Mouse (Mus musculus): Measurements from ENCODE around the gene Scarb1.
"Not testable (repeated sequence)": the region's sequence is repeated elsewhere in the genome, so short reads cannot be mapped to it uniquely, and the experiment has no call there.

Gene Scarb1

DNA sequence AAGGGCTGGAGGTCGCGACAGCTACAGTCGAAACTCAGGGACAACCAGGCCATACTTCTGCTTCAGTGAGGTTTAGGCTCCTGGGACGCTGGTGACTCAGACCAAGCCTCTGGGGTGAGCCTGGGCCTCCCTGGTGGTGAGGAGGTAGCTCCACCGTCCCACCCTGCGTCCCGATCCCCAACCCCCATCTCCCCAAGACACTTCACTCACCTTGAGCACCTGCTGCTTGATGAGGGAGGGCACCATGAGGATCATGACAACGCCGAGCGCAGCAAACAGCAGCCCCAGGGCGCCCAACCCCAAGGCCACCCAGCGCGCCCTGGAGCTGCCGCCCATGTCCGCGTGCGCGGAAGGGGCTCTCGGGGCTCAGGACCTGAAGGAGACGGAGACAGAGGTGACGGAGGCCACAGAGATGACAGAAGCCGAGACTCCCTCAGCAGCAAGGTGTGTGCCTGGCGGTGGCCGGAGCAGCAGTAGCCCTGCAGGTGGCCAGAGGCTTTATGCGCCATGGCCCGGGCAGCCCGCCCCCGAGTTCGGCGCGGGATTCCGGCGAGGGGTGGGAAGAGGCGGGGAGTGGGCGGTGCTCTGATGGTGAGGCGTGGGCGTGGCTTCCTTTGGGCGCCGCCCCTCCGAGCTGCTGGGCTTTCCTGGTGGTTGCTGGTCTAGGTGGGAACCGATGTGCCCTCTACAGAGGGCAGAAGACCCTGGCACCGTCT lies at the start of gene Scarb1:
Gene Scarb1 (minus strand): TSS at position 548 of the 716 bp plus-strand sequence.
- DNase-seq: peak; percentile 90

DNA sequence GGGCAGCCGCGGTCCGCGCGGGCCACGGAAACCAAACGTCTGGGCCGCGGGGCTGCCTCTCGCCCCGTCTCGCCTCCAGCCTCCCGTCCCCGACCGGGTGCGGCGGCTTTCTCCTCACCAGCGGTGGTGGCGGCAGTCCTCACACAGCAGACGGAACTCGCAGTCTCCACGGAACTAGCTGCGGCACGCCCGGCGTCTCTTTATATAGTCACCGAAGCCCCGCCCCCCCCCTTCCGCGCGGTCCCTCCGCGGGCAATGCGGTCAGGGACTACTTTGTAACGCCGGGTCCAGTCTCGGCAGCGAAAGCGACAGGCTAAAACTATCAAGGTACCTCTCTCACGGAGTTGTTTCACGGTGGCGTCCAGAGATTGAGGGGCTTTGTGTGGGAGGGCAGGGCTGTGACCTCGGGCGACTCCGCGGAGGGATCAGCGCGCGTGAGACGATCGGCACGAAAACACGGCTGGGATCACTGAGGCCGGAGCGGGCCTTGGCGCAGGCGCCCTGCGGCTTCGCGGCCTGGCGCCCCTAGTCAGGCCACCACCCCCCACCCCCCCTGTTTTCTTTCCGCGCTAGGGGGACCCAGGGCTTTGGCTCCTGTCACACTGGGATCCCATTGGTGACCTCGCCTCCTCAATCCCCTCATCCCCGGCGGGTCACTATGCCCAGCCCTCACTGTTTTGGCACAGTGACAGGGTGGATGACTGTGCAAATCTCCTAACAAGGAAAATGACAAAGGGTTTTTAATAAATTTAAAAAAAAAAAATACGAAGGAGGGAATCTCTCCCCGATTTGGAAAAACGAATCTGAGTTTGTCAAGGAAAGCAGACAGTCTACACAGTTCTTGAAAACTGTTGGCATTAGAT lies 48.9 kb upstream of the Scarb1 start, which contains the start of gene Ubc:
Gene Ubc (minus strand): TSS at position 624 of the 863 bp plus-strand sequence.
- peak; percentile 86 for DNase-seq

- DNase-seq: peak; percentile 83
These were observed 48.3 kb upstream of the Scarb1 start, which contains the start of gene Gm10382 for GRCm38 (mm10) chr5:125389131-125389578. TSS of gene Gm10382 (plus strand) at chr5:125389322.

GRCm38 (mm10) chr5:125388358-125389092 lies 47.6 kb upstream of the Scarb1 start:
- no peak for DNase-seq

- DNase-seq: not testable (repeated sequence)
These were observed 46.4 kb upstream of the Scarb1 start for GRCm38 (mm10) chr5:125387295-125387694.

- no peak for DNase-seq
These were observed 44.5 kb upstream of the Scarb1 start for GRCm38 (mm10) chr5:125385215-125385940.

DNA sequence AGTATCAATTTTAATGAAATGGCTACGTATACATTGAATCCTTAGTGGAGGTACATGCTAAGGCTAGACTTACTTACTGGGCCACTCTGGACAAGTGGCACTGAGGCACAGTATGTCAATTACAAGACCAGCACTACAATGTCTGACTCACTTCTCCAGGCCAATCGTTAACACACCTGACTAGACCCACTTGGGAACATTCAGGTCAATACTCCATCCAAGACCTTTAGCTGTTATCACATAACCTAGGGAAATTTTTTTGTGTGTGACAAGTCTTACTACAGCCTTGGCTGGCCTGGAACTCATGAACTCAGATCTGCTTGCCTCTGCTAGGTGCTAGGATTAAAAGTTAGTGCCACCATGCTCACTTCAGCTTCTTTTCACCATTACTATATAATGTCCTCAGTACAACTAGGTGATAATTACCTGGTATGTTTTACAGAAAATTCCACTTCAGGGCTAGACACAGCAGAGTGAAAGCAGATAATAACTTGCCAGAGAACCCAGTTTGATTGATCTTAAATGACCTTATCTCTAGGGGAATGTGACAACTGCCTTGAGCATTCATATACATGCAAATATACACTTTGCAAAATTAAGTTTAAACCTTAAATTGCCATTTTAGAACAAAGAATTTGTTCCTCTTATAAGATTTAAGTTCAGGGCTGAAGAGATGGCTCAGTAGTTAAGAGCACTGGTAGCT lies 43.8 kb upstream of the Scarb1 start:
- DNase-seq: no peak

GRCm38 (mm10) chr5:125383637-125384420 lies 42.9 kb upstream of the Scarb1 start:
- no peak for DNase-seq

DNA sequence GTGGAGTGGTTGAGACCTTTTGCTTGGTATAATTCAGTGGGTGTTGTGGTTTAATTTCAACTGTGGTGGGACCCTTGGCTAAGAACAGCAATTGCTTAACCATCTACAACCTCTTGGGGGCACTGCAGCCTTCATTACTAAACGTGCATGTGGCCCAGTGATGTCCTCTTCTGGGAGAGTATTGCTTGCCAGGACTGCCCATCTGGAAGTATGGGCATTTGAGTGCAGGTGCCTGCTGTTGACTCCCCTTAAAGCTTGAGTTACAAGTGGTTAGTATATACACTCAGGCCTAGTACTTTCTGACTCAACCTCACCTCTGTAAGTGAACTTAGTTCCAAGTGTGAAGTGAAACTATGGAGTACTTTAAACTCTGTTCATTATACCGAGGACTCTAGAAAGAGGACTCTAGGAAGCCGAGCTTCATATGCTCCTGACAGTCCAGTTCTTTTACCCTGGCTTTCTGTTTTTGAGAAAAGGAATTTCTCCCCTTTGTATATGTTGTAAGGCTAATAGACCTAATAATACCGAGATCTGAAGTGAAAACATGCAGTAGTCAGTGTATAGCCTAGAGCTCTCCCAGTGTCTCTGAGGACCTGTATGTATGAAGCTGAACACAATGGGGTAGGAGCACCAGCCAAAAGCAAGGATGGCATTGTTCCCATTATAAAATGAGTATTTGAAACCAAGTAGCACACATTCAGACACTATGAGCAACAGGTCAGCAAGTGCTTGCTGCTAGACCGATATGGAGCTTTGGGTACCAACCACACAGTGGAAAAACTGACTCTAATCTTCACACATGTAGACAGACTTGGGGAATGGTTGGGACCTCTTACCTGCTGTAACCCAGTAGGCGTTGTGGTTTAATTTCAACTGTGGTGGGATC lies 42.0 kb upstream of the Scarb1 start:
- peak; percentile 60 for DNase-seq

- no peak for DNase-seq
These were observed 41.2 kb upstream of the Scarb1 start for GRCm38 (mm10) chr5:125381954-125382672.

GRCm38 (mm10) chr5:125378919-125379318 lies 38.0 kb upstream of the Scarb1 start:
- no peak for DNase-seq

DNA sequence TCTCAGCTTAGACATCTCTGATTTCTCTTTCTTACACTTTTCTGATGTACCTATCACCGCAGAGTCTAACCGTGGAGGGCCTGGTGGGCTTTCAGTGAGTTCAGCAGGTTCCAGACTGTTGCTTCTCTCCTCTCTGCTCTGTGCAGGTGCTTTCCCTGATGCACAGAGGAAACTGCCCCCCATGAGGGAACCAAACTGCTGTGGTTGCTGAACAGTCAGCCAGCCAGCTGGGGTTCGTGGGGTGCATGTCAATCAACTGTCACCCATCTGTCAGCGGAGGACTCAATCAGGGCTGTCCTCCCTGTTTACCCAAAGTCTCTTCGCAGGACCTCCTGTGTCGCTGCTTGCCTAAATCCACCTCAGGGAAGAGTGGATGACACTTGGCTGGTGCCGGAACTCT lies 36.3 kb upstream of the Scarb1 start:
- peak; percentile 64 for DNase-seq

DNA sequence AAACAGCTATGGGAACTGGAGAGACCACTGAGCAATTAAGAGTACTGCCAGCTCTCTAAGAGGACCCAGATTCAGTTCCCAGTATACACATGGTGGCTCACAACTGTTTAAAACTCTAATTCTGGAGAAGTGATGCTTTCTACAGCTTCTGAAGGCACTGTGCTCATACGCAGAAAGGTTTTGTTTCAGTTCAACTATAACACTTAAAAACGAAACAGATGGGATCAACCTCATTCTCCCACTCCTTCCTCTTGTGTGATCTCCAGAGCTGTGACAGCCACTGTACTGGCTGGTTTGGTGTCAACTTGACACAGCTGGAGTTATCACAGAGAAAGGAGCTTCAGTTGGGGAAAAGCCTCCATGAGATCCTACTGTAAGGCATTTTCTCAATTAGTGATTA lies 35.0 kb upstream of the Scarb1 start:
- no peak for DNase-seq

GRCm38 (mm10) chr5:125372027-125372426 lies 31.1 kb upstream of the Scarb1 start:
- DNase-seq: no peak

DNA sequence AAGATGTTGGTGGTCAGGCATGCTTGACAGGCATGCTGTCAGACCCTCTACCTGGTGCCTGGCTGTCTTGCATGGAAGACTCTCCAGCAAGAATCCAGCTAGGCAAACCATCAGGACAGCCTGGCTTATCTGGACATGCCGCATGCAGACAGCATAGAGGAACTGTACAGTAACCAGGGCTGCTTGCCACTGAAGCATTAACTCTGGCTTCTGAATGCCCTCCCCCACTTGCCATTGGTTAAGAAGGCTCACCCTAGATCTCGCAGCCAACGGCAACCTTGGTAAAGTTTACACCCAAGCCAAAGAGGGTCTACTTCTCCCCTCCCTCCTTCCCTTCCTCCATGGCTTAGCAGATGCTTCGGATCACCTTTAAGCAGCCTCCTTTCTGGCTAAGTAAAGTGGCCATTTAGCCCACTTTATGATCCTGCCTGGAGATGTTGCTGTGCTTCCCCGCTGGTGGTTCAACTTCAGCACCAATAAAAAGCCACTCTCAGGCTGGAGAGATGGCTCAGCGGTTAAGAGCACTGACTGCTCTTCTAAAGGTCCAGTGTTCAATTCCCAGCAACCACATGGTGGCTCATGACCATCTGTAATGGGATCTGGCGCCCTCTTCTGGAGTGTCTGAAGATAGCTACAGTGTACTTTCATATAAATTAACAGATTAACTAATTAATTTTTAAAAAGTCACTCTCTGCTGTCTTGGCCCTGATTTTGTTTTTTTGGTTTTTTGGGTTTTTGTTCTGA lies 30.2 kb upstream of the Scarb1 start:
- no peak for DNase-seq

DNA sequence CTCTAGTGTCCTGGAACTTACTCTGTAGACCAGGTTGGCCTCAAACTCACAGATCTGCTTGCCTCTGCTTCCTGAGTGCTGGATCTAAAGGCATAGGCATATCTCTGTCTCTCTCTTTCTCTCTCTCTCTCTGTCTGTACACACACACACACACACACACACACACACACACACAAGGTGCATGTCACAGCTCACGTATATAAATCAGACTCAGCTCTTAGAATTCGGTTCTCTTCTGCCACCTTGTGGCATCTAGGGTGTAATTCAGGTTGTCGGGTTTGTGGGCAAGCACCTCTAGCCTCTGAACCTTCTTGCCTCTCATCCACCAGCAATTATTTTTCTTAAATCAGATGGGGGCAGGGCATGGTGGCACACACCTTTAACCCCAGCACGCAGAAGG lies 27.7 kb upstream of the Scarb1 start:
- DNase-seq: peak; percentile 71

DNA sequence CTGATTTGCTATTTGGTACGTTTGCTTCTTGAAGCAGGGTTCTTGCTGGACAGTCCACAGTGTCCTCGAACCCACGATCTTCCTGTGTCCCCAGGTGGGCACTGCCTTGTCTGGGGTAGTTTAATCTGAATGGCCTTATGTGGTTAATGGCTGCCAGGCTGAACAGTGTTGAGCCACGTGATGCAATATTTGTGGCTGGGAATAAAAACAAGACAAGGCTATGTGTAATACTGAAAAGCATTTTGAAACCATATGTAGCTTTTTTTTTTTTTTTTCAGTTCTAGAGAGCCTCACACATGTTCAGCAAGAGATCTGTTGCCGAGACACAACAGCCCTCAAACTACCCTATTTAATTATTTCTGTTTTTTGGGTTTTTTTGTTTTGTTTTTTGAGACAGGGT lies 27.3 kb upstream of the Scarb1 start:
- no peak for DNase-seq

DNA sequence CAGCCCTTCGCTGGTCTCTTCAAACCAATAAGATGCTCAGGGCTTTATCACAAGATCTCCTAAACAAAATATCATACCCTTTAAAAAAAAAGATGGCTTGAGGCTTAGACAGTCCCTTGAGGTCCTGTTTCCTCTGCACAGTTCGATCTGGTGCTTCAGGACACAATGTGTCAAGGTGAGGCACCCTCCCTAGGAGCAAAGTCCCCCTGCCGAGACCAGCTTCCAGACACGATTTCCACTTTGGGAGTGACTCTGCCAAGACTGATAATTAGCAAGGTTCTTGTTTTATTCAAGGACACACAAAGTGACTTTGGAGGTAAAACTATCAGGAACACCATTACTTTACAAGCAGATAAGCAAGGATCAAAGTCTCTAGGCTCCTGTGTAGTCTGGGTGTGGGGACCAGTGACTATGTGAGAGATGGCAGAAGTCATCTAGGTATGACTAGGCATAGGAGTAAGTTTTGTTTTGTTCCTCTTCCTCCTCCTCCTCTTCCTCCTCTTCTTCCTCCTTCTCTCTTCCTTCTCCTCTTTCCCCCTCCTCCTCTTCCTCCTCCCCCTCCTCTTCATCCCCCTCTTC lies 24.0 kb upstream of the Scarb1 start:
- DNase-seq: no peak
